Mouse (Mus musculus) splenic B cell, adult 2 months (primary cell): ENCODE measurements around the gene Fam3b.

Experiments used
- DNase-seq: peaks from one replicate; pipeline ENCODE4 v3.0.0-alpha.2; 2011; ENCODE audit warnings: low read depth, low spot score
- H3K27me3 ChIP-seq: 2 replicates; pipeline ENCODE4 v1.6.1; 2012; ENCODE audit warnings: mild to moderate bottlenecking, low read length, moderate library complexity, mixed read lengths; ENCODE audit not compliant: control insufficient read depth, poor library complexity, insufficient read depth, severe bottlenecking
- H3K36me3 ChIP-seq: 2 replicates; pipeline ENCODE4 v1.6.1; 2012; ENCODE audit warnings: mild to moderate bottlenecking, low read length, moderate library complexity, mixed read lengths; ENCODE audit not compliant: control insufficient read depth, poor library complexity, insufficient read depth, severe bottlenecking

Fam3b gene

DNA sequence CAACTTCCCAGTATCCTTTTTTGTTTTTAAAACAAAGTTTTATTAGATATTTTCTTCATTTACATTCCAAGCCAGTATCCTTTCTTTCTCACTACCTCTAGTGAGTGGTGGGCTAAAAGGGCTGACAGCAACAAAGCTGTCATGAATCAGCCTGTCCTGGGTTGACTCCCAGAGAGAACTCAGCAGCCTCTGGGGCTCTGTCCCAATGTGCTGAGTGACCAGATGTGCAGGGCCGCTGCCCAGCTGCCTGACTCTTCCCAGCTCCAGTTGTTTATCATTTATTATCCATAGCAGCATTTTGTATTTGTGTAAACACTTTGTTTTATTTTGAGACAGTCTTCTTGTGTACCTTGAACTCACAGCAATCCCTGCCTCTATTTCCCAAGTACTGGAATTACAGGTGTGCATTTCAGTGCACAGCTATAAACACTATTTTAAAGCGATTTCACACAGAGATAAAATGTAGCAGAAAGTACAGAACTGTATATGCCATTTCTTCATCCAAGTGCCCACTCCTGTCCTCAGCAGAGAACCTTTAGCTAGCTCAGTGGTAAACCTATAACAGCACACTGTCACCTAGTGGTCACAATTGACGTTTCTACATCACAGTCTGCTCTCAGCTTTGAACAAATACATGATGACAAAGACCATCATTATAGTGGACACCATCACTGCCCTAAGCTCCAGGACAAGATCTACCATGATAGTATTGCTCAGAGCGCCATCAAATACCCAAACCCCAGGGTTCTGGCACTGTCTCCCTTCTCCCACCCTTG lies 48.2 kb downstream of the Fam3b start:
- Histone ChIP-seq H3K36me3 (no peaks in the 10 kb centered on the region; the same call in 1 of the 2 replicates), H3K27me3 (no peaks in the 10 kb centered on the region)
- DNase-seq, result peak; percentile 46

DNA sequence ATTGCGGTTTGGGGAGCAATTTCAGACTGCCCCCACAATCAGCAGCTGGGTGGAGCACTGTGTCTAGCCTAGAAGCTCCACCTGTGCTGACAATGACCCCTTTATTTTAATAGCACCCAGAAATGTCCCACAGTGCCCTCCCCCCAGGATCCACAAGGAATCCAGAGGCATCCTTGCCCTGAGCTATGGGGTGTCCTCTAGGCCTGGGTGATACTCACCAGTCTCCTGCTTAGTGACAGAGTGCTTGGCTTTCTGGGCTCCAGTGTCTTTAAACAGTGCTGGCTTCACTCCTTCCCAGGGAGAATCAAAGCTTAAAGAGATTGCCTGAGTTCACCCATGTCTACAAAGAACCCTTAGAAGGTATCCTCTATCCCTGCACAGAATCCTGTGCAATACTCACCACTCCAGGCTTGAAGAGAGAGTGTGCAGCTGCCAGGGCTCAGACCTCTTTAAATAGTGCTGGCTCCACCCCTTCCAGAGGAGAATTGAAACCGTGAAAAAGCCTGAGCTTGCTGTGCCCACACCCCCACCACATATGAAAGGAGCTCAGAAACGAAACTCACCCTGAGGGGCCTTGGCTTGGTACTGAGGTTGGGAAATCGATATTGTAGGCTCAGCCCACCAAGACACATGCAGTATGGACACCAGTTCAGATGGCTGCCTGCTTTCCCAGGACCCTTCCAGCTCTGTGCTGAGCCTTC lies 52.0 kb downstream of the Fam3b start, which contains the start of gene Mx1:
Mx1 (minus strand) TSS at position 427 of the 701 bp plus-strand sequence.
- Histone ChIP-seq H3K36me3 (no peaks in the 10 kb centered on the region; the same call in 1 of the 2 replicates), H3K27me3 (no peaks in the 10 kb centered on the region)
- DNase-seq, result peak; percentile 50

DNA sequence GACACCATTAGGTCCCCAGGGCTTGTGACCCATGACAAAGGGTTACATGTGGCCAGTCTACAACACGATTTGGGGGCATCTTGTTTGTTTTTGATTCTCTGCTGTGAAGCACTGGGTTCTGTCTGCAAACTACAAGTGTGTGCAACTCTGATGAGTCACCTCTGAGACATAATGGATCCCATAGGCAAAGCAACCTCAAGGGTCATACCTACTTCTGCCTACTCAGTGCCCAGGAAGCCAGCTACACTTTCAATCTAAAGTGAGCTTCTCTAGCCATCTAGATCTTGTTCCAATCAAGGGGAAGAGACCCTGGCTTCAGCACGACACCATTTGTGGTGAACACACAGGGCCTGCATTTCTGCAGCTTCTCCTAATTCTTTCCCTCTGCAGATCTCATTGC lies 53.3 kb downstream of the Fam3b start:
- no peak for DNase-seq
- H3K27me3 ChIP-seq, result no peaks in the 10 kb centered on the region
- peaks cover 1% of the 10 kb centered on the region; the same call in 1 of the 2 replicates for H3K36me3 ChIP-seq

DNA sequence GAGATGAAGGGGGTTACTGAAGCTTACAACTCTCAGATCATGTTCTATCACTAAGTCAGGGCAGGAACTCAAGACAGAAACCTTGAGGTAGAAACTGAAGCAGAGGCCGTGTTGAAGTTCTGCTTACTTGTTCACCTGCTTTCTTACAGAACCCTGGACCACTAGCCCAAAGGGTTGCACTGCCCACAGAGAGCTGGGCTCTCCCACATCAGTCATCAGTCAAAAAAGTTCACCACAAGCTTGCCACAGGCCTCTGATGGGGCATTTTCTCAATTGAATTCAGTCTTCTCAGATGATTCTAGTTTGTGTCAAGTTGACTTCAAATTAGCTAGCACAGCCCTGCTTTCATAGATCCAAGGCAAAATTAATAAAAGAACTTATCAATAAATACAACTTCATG lies 54.8 kb downstream of the Fam3b start:
- Histone ChIP-seq H3K36me3 (peaks cover 1% of the 10 kb centered on the region; the same call in 1 of the 2 replicates), H3K27me3 (no peaks in the 10 kb centered on the region)
- no peak for DNase-seq

DNA sequence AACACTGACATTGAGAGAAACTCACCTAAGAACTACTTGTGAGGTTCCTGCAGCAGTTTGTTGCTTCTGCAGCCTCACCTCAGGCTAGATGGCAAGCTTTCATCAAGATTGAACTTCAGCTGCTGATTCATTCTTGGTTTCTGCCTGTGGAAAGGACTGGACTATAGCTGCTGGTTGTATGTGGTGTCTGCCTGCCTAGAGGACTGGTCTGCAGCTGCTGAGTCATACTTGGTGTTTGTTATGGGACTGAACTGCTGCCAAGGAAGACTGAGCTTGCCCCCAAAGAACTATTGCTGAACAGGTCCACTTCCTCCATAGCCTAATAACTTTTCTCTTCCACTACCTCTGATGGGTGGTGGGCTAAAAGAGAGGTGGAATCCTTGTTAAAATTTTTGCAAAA lies 67.2 kb downstream of the Fam3b start:
- no peak for DNase-seq
- Histone ChIP-seq H3K36me3 (0 out of 2 replicates have a peak, but pooled peaks cover 2% of the 10 kb centered on the region), H3K27me3 (no peaks in the 10 kb centered on the region)

DNA sequence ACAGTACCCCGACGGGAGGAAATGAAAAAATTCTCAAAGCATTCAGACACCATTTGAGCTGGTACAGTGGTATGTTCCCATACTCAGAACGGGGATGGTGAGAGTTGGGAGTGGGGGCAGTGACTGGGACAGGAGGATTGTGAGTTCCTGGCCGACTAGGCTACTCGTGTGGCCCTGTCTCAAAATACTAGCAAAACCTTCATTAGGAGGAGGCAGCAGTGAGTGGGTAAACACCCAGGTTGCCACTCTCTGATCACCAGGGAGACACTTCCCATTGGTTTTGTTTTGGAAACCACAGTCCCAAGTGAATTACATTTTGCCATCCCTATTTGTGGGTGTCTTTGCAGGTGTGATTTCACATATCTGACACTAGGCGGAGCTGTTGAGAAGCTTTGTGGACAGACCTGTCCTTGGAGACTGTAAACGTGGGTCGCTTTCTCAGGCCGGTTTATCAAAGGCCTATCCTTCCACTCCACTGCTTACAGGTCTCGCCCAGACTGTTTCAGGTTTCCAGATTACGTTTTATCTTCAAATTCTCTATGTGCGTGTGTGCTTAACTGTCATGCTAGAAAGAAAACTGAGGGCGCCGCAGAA lies 70.8 kb downstream of the Fam3b start:
- DNase-seq, result peak; percentile 74
- Histone ChIP-seq H3K27me3 (no peaks in the 10 kb centered on the region), H3K36me3 (0 out of 2 replicates have a peak, but pooled peaks cover 2% of the 10 kb centered on the region)

DNA sequence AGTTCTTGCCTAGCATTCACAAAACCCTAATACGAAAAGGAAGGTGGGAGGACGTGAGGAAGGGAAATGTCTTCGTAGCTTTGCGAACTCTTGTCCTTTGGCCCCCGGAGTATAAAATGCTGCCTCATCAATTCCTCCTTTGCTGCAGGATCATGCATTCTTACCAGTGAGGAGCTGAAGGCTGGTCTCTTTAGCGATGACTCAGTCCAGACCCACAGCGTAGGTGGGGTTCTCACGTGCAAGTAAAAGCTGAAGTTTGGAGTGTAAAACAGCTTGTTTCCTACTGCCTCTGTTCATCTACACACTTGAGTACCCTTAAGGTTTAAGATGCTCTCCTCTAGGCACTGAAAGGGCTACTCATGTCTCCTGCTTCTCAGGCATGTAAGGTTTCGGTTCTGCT lies 72.6 kb downstream of the Fam3b start:
- DNase-seq, result no peak
- no peaks in the 10 kb centered on the region for H3K36me3 ChIP-seq
- no peaks in the 10 kb centered on the region for H3K27me3 ChIP-seq

DNA sequence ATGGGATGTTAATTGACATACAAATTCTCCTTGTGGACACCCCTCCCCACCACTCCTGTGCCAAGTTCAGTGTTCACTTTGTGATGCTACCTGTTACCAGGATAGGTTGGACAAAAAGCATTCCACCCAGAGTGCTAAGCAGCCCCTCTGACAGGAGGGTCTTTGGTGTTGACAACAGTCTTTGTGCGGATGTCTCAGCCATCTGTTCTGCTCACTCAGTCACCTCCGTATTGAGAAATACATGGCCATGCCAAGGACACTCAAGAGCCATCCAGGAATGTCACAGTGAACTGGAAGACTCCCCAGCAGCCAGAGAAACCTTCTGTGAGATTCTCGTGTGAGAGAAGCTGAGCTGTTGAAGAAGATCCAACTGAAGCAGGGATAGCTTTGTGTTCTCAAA lies 76.4 kb downstream of the Fam3b start:
- DNase-seq, result no peak
- no peaks in the 10 kb centered on the region for H3K27me3 ChIP-seq
- H3K36me3 ChIP-seq, result no peaks in the 10 kb centered on the region

DNA sequence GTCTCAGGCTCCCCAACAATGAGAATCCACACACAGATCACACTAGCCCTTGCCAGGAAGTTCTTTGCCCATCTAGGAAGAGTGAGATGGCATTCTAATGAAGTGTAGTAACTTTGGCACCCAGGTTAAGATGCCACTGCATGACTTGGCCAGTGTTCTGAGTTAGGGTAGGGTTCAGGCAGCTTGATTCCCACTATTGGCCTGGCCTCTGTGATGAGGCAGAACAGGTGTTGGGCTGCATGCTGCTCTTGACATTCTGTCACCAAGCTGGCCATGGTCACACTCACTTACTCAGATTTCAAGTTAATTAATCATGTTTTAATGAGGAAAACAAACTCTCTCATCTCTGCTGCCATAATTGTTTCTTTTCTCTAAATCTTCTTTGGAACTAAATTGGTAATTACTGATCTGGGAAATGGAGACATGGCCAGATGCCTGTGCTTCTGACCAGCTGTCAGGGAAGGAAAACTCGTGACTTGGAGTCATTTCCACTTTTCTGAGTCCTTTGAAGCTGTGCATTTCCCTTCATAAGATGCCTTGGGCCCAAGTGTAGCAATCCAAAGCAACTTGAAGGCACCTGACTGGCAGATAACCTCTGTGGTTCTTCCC lies 77.1 kb downstream of the Fam3b start:
- no peak for DNase-seq
- H3K36me3 ChIP-seq, result no peaks in the 10 kb centered on the region

DNA sequence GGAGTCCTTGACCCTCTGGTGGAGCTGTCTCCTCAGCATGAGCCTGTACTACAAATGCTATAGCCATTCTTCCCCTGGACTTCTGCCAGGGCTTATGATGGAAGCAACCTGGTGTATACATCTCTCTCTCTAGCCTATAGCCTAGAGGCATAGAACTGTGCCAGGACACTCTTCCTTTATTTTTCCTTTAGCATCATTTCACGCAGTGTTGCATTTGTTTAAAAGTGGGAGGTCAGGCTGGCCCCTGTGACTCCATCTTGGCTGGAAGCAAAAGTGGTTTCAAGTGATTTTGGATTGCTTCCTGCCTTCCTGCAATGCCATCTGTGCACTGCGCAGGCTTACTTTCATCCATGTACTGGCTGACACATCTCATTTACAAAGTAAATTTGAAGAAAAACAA lies 80.4 kb downstream of the Fam3b start:
- H3K27me3 ChIP-seq, result no peaks in the 10 kb centered on the region
- H3K36me3 ChIP-seq, result no peaks in the 10 kb centered on the region
- DNase-seq, result no peak

More for the DNA sequence above, 77.1 kb downstream of the Fam3b start:
- no peaks in the 10 kb centered on the region for H3K27me3 ChIP-seq

DNA sequence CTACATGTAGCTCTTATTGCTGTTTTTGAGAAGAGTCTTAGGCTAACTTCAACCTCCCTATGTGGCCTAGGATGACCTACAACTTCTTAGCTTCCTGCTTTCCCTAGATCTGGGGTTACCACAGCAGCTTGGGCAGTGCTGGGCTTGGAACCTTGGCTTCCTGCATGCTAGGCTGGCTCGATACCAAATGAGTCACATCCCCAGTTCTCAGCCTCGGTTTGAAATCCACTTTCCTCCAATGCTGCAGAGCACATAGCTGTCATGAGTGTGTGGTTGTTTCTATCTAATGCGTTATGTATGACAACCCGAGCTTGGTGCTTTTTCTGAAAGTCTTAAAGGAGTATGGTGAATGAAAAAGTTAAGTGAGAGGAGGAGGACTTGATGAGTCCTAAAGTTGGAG lies 83.3 kb downstream of the Fam3b start:
- no peak for DNase-seq
- Histone ChIP-seq H3K36me3 (no peaks in the 10 kb centered on the region), H3K27me3 (no peaks in the 10 kb centered on the region)

DNA sequence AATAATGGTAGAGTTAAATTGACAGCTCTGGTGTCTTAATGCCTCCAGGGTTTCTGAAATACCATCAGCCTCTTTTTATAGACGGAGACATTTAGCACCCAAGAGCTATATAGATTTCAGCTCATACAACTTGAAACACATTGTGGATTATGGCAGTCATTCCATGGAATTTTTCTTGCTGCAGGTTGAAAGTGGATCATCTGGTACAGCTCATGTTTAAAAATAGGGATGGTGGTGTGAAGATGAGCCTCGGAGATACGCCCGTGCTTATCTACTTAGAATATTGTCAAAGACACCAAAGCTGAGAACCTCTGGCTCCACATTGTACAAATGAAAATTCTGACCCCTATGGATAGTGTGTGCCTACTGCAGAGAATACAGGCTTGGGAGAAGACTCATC lies 84.5 kb downstream of the Fam3b start:
- DNase-seq, result no peak
- Histone ChIP-seq H3K27me3 (no peaks in the 10 kb centered on the region), H3K36me3 (no peaks in the 10 kb centered on the region)

DNA sequence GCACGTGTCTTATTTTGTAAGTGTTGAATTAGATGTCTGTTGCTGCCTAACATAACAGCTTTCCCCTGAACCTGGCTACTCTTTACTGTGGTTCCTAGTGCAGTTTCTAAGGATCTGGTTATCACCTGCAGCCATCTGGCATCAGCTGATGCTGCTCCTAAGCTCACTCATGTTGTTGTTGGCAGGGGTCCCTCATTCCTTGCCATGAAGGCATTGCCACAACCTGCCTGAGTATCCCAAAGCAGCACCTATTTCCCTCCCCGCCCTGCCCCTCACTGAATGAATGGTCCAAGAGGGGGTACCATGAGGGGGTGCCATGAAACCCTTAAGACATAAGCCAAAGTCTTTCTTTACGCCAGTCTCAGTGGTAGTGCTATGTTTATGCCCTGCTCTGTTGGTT lies 86.6 kb downstream of the Fam3b start:
- DNase-seq, result no peak
- no peaks in the 10 kb centered on the region for H3K36me3 ChIP-seq

DNA sequence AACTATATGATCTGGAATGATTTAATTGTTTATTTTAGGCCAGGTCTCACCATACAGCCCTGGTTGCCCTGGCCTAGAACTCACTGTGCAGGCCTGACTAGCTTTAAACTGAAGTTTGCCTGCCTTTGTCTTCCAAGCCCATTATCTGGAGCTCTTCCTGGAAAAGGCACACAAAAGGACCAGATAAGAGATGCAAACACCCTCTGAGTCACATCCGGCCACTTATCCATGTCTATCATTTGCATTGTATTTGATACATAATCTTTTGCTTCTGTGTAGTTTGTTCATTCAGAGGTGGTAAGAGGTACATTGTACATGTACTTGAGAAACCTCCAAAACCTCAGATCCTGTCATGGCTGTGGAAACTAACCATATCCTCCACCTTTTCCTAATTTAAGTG lies 91.0 kb downstream of the Fam3b start:
- Histone ChIP-seq H3K36me3 (no peaks in the 10 kb centered on the region), H3K27me3 (no peaks in the 10 kb centered on the region)
- DNase-seq, result no peak

More for the DNA sequence above, 86.6 kb downstream of the Fam3b start:
- H3K27me3 ChIP-seq, result no peaks in the 10 kb centered on the region

DNA sequence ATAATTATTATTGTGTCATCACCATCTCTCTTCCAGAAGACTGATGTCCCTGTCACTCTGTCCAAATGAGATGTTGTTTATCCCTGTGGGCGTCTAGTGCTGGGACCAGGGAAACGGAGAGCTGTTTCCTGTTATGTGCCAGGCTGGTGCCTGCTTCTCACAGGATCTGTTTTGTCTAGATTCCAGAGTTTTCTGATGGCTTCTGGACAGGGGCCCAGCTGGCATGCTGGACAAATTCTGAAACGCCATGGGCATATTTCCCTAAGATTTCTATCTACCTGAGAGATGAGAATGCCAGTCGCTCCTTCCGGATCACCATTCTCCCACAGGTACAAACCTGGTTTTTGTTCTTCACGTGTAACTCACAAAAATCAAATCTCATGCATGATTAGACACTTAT lies 92.9 kb downstream of the Fam3b start:
- H3K36me3 ChIP-seq, result no peaks in the 10 kb centered on the region
- no peak for DNase-seq
- H3K27me3 ChIP-seq, result no peaks in the 10 kb centered on the region
